Mouse (Mus musculus) ovary, postnatal 10 days (tissue): ENCODE data around the gene Ptgs1.

Experiments used
- DNase-seq: peaks from one replicate; pipeline ENCODE4 v3.0.0; 2022; ENCODE audit warnings: low spot score

Gene Ptgs1

GRCm38 (mm10) chr2:36215203-36215739, 15.0 kb upstream of the Ptgs1 start:
- DNase-seq, result no peak

- no peak for DNase-seq
Measured at GRCm38 (mm10) chr2:36216546-36216945, 13.7 kb upstream of the Ptgs1 start.

DNA sequence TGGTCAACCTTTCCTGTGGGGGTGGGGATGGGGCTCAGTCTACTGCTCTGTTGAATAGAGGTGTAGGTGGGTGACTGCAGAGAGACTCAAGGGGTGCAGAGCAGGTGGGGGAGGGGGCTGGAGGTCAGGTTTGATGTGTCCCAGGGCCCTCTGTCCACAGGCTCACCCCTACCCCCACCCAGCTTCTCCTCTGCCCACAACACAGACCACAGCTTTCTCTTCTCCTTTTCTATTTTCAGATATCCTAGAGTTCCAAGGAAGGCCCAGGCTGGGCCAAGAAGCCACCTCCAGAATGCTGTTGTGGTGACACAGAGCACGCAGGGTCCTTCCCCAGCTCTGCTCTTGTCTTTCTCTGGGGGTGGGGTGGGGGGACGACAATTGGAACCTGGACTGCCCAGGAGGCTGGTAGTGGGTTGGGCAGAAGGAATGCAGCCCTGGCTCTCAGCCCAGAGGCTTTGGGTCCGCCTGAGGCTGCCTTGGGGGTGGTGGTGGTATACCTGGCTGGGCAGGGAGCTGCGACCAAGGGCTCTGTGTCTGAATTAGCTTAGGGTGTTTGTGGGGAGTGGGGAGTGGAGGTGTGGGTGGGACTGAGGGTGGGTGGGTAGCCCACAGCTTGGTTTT, 13.2 kb upstream of the Ptgs1 start:
- DNase-seq, result no peak

DNA sequence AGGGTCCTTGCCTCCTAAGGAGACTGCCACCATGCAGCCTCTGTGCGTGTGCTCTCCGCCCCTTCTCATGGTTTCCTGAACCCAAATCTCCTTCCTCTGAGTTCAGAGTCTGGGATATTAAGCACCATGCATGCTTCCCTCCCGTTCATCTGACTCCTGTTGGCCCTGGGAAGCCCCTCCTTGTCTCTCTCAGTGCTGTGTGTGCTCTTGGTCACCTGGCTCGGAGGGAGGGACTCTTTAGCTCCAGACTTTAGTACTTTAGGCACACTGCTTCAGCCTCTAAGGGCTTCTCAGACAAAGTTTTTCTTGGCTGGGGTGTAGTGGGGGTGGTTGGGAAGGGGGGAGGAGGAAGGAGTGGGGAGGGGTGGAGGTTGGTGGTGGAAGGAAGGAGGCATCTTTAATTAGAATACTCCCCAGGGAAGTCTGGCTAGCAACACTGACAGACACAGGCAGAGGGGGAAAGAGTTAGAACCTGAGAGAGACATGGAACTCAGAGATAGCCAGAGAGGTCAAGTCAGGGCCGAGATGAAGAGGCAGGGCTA, 12.5 kb upstream of the Ptgs1 start:
- DNase-seq, result no peak

- DNase-seq, result no peak
Measured at GRCm38 (mm10) chr2:36220106-36220505, 10.1 kb upstream of the Ptgs1 start.

DNA sequence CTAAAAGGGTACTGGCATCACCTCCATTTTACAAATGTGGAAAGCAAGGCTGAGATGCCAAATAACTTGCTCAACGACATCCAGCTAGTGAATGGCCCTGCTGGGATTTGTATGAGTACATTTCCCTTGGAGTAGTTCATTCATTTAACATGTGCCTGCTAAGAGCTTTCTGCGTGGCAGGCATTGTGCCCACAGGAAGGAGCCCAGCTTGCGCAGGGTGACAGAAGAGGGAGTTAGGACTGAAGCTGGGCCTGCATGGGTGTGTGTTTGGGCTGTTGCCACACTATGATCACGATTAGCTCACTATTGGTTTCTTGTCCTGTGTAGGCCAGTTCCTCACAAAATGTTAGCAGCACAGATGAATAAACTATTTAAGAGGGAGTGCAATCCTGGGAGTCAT, 9.3 kb upstream of the Ptgs1 start:
- DNase-seq, result no peak

GRCm38 (mm10) chr2:36222168-36222848, 7.9 kb upstream of the Ptgs1 start:
- DNase-seq, result no peak

DNA sequence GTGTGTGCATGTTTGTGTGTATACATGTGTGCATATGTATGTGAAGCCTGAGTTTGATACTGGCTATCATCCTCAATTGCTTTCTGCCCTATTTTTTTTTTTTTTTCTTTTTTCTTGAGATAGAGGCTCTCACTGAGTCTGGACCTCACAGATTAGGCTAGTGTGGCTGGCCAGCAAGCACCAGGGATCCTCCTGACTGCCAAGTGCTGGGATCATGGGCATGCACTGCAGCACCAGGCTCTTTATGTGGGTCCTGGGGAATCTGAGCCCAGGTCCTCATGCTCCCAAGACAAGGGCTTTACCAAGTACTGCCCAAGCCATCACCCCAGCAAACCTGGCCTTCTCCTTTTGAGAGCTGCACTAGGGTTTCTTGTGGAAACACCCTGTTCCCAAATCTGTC, 6.8 kb upstream of the Ptgs1 start:
- DNase-seq, result no peak

- DNase-seq, result no peak
Measured at GRCm38 (mm10) chr2:36224153-36224552, 6.1 kb upstream of the Ptgs1 start.

GRCm38 (mm10) chr2:36224599-36224998, 5.6 kb upstream of the Ptgs1 start:
- DNase-seq, result no peak

- DNase-seq, result no peak
Measured at GRCm38 (mm10) chr2:36230967-36231366, 741 bp downstream of the Ptgs1 start.

GRCm38 (mm10) chr2:36234526-36235368, 4.5 kb downstream of the Ptgs1 start:
- no peak for DNase-seq

- DNase-seq, result no peak
Measured at GRCm38 (mm10) chr2:36235917-36236316, 5.7 kb downstream of the Ptgs1 start.

GRCm38 (mm10) chr2:36236889-36237288, 6.7 kb downstream of the Ptgs1 start:
- DNase-seq, result no peak

DNA sequence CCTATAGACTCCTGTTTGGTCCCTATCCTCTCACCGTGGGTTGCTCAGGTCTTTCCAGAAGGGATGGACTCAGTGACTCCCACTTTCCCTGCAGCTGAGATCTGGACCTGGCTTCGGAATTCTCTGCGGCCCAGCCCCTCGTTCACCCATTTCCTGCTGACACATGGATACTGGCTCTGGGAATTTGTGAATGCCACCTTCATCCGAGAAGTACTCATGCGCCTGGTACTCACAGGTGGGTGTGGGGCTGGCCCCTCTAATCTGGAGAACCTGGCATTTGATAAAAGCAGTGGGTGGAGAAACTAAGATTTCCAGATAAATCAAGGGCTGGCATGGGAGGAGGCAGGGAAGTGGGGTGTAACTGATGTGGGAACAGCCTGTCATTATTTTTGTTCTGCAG, 7.3 kb downstream of the Ptgs1 start:
- DNase-seq, result no peak

DNA sequence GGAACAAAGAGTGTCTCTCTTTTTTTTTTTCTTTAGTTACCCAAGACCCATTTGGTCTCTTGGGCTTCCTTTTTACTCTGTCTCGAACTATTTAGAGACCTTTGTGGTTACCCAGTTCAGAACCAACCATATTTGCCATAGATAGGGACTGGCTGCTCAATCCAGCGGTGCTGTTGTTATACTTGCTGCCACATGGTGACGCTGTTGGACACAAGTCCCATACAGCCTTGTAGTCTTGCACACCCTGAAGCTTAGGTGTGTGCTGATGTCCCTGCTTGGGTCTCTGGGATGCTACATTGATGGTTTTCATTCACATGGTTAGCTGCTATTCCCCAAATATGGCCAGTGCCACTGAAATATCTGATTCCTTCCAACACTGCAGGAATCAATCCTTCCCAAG, 8.2 kb downstream of the Ptgs1 start:
- DNase-seq, result no peak

DNA sequence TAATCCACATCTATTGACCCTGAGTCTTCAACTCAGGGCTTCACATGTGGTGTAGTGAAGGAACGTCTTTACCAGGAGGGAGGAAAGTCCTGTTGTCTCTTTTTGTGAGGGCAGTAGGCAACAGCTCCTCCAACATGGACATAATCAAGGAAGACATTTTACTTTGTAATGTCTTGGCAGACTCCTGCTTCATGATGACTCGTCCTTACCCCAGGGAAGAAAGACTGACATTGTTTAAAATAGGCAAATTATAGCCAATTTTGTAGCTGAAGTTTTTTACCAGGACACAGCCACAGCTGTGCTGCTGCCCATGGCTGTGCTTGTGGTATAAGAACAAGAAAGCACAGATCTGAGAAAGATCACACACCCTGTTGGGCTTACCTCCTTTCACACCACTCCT, 8.7 kb downstream of the Ptgs1 start:
- DNase-seq, result no peak

- DNase-seq, result no peak
Measured at GRCm38 (mm10) chr2:36242514-36242913, 12.3 kb downstream of the Ptgs1 start.

DNA sequence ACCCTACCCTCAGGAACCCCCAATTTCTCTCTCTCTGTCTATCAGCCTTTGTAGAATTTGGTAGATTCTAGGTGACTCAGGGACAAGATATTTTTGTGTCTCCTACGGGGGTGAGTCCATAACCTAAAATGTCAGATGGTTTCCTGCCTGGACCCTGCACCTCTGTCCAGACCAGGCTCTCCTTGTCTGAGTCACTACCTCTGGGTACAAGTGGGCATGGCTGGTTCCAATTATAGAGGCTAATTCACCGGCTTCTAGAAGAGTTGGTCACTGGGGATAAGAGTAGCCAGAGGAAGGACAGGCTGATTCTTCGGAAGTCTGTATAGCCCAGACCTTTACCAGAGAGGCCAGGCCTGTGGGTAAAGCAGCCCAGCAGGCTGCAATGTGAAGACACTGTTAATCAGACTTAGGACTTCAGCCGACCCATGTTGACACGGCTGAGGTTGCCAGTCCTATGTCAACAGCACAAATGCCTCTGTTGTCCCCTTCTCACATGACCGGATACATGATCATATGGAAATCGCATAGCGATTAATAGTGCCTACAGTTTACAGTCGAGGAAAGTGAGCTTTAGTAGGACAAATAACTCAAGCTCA, 13.2 kb downstream of the Ptgs1 start:
- no peak for DNase-seq

- no peak for DNase-seq
Measured at GRCm38 (mm10) chr2:36243892-36244309, 13.7 kb downstream of the Ptgs1 start.

DNA sequence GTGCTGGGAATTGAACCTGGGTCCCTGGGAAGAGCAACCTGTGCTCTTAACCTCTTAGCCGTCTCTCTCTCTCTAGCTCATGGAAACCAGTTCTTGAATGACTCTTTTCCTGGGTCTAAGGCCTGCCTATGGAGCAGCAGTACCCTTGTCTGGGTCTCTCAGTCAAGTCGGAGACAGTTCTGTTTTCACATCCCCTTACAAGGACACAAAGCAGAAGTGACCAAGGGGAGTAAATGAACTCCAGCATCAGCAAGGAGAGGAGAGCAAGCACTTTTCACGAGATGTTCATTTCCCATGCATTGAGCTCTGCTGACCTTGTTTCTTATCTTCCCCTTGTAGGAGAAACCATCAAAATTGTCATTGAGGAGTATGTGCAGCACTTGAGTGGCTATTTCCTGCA, 14.5 kb downstream of the Ptgs1 start:
- DNase-seq, result no peak

- no peak for DNase-seq
Measured at GRCm38 (mm10) chr2:36247964-36248363, 17.7 kb downstream of the Ptgs1 start.
